19 mouse cellular contexts compared by ENCODE assay signal in genomic region chr3:68637960-68638359, GRCm38 (mm10). TPM values are rescaled to one million over a fixed set of nuclear protein-coding genes. Genes with fewer than 3 reads are reported as not detected.
DNase-seq lines count a peak whose midpoint lies in the region; ATAC-seq and TF ChIP-seq lines count a peak whose summit lies in the region.
"Had no signal": no experiment of that assay in that cellular context is flagged by ENCODE, and none has a peak within 500 bp of the region (broad histone marks: within the 10 kb centered on the region; RNA-seq: fewer than 3 reads in every experiment).

No protein-coding gene starts in this region.

- H3K27ac ChIP-seq in hindbrain, postnatal 0 days, result no peak overlapping the region
- H3K27ac ChIP-seq in hindbrain, embryonic 16.5 days (ENCODE audit: low read depth, low read length), result no peak overlapping the region
- H3K27ac ChIP-seq: kidney, postnatal 0 days; limb, embryonic 12.5 days; macrophage had no signal

- WGBS in hindbrain, postnatal 0 days, result 26% methylated on average over 7 of the region's 7 CpGs
- 24% methylated on average over 7 of the region's 7 CpGs for WGBS in hindbrain, embryonic 16.5 days

- peak; percentile 61; the same call in 1 of the 2 replicates for ATAC-seq in hindbrain, postnatal 0 days
- ATAC-seq in hindbrain, embryonic 16.5 days, result no peak
- ATAC-seq in inflammation-experienced regulatory T-cells, adult 6 months, result peak; percentile 71
- ATAC-seq in monocyte, adult 5-6 weeks (replicated peaks; ENCODE audit: insufficient number of reproducible peaks, low FRiP score, low TSS enrichment, poor library complexity, severe bottlenecking), result no peak
- ATAC-seq: liver, postnatal 0 days had no signal

- H3K4me1 ChIP-seq in hindbrain, postnatal 0 days (ENCODE audit: insufficient read depth, low read length), result no peaks in the 10 kb centered on the region
- no peaks in the 10 kb centered on the region for H3K4me1 ChIP-seq in hindbrain, embryonic 16.5 days (ENCODE audit: control insufficient read depth, insufficient read depth, low read depth, low read length)

- H3K4me2 ChIP-seq in hindbrain, postnatal 0 days (ENCODE audit: low read depth, low read length), result no peak overlapping the region
- H3K4me2 ChIP-seq in hindbrain, embryonic 16.5 days (ENCODE audit: low read length), result no peak overlapping the region
- H3K4me2 ChIP-seq: limb, embryonic 12.5 days had no signal

- no peak overlapping the region for H3K9ac ChIP-seq in hindbrain, postnatal 0 days (replicated peaks; ENCODE audit: low read length)
- no peak overlapping the region for H3K9ac ChIP-seq in hindbrain, embryonic 16.5 days (ENCODE audit: low read depth, low read length)
- H3K9ac ChIP-seq: limb, embryonic 12.5 days; liver, postnatal 0 days had no signal

- no peak for TF ChIP-seq CTCF in hindbrain, postnatal 0 days (IDR thresholded peaks at IDR 0.05; ENCODE audit: low read depth)

- H3K9me3 ChIP-seq in hindbrain, postnatal 0 days (ENCODE audit: low read length), result no peaks in the 10 kb centered on the region
- H3K9me3 ChIP-seq in hindbrain, embryonic 16.5 days (ENCODE audit: control insufficient read depth, low read length), result no peaks in the 10 kb centered on the region
- H3K9me3 ChIP-seq: limb, embryonic 12.5 days had no signal

- no peaks in the 10 kb centered on the region for H3K27me3 ChIP-seq in hindbrain, postnatal 0 days (ENCODE audit: insufficient read depth, low read length)
- no peaks in the 10 kb centered on the region for H3K27me3 ChIP-seq in hindbrain, embryonic 16.5 days (replicated peaks; ENCODE audit: control insufficient read depth, insufficient read depth, low read length)
- H3K27me3 ChIP-seq: limb, embryonic 12.5 days had no signal

- H3K4me3 ChIP-seq in hindbrain, postnatal 0 days (ENCODE audit: low read length), result no peak overlapping the region
- H3K4me3 ChIP-seq in hindbrain, embryonic 16.5 days (ENCODE audit: low read length), result no peak overlapping the region
- H3K4me3 ChIP-seq: limb, embryonic 12.5 days had no signal

- no peaks in the 10 kb centered on the region for H3K36me3 ChIP-seq in hindbrain, postnatal 0 days (ENCODE audit: insufficient read depth, low read length)
- no peaks in the 10 kb centered on the region for H3K36me3 ChIP-seq in hindbrain, embryonic 16.5 days (ENCODE audit: control insufficient read depth, insufficient read depth, low read length)
- H3K36me3 ChIP-seq: G1E; limb, embryonic 12.5 days had no signal

- DNase-seq in hindbrain, postnatal 0 days (ENCODE audit: low spot score), result peak; percentile 31
- peak; percentile 43 for DNase-seq in CD4-positive helper T cell, adult 2 months (ENCODE audit: low read depth, low spot score)
- DNase-seq in R1 (ENCODE audit: low read depth, low spot score), result peak; percentile 22
- no peak for DNase-seq in kidney, postnatal 14 days
- DNase-seq in thymus, postnatal 10 days (ENCODE audit: low spot score in 2 of 2), result no peak
- DNase-seq: adrenal gland, postnatal 36 days; cerebellum, adult 11 months; heart, postnatal 14 days; layer of hippocampus, postnatal 36 days; liver, postnatal 0 days; thymus, postnatal 25 days had no signal

RNA-seq across cellular contexts. Expression of gene Il12a, which starts 52.5 kb away (rescaled TPM):
- total RNA-seq in hindbrain, postnatal 0 days (2014; rRNA removed), result not detected in 2 replicates
- polyA plus RNA-seq in hindbrain, postnatal 0 days (2015; fragmentation: Nextera tagmentation; extraction: Ambion mirVana), result 0.48 and 0.68 TPM in 2 replicates
- polyA plus RNA-seq in hindbrain, embryonic 16.5 days (2015; fragmentation: Nextera tagmentation; extraction: Ambion mirVana), result 0.26 and 0.28 TPM in 2 replicates
- polyA plus RNA-seq in inflammation-experienced regulatory T-cells, adult 6 months (2017; shearing (Covaris generic)), result under 1 TPM in 1 of 3 experiments, not detected in 2; 0.59 TPM
- 2.3 TPM in 1 of 3 replicates, not detected in the others for total RNA-seq in monocyte, adult 5-6 weeks (2017)
- polyA plus RNA-seq: G1E; limb, embryonic 12.5 days; stomach, embryonic 14.5 days had no signal

Comparison
In these comparisons a context has a peak if more than half of its experiments do, and no peak if none do; other contexts are left out.
1. ATAC-seq: peak in hindbrain, postnatal 0 days (single experiment) and inflammation-experienced regulatory T-cells, adult 6 months (single experiment); none in hindbrain, embryonic 16.5 days (single experiment) and monocyte, adult 5-6 weeks (single experiment).
2. DNase-seq: peak in hindbrain, postnatal 0 days (single experiment), CD4-positive helper T cell, adult 2 months (single experiment) and R1 (single experiment); none in kidney, postnatal 14 days (single experiment) and thymus, postnatal 10 days (0 of 2).